Mouse (Mus musculus): Measurements from ENCODE around the gene Pex12. TPM values are rescaled to one million over a fixed set of nuclear protein-coding genes. Genes with fewer than 3 reads are reported as not detected.
A peak's percentile ranks its signal among the peaks of the same experiment; 100 is the strongest.

The Pex12 gene
- polyA plus RNA-seq, 2 experiments, result 3.1 to 4.2 TPM

GRCm38 (mm10) chr11:83279691-83280090 is 22.7 kb downstream of the Pex12 start:
- 64% methylated on average over 6 of the region's 6 CpGs for WGBS (ENCODE audit: insufficient replicate concordance)
- Histone ChIP-seq H3K4me2 (ENCODE audit: low read depth) (no peak overlapping the region), H3K4me3 (ENCODE audit: insufficient read depth in 1 of 2, low read depth in 2 of 2, low read length in 2 of 2) (no peak overlapping the region), H3K4me1 (replicated peaks; ENCODE audit: control insufficient read depth in 2 of 2, insufficient read depth in 2 of 2, low read length in 1 of 2) (peaks cover 4 to 6% of the 10 kb centered on the region in 2 experiments; a peak in 2 of 4 replicates), H3K27ac (no peak overlapping the region), H3K9me3 (ENCODE audit: control insufficient read depth, low read length) (no peaks in the 10 kb centered on the region), H3K9ac (replicated peaks) (no peak overlapping the region), H3K36me3 (replicated peaks; ENCODE audit: control insufficient read depth, insufficient read depth, low read depth) (peaks cover 65% of the 10 kb centered on the region), H3K27me3 (ENCODE audit: control insufficient read depth, insufficient read depth, low read length) (peaks cover 11% of the 10 kb centered on the region)
- DNase-seq (ENCODE audit: low read depth in 3 of 3, low spot score in 3 of 3), result no peak
- no peak for ATAC-seq (ENCODE audit: insufficient read depth)
- TF ChIP-seq CTCF (IDR thresholded peaks at IDR 0.05; ENCODE audit: low read depth) (no peak), EP300 (IDR thresholded peaks at IDR 0.05; ENCODE audit: low read depth) (no peak)

DNA sequence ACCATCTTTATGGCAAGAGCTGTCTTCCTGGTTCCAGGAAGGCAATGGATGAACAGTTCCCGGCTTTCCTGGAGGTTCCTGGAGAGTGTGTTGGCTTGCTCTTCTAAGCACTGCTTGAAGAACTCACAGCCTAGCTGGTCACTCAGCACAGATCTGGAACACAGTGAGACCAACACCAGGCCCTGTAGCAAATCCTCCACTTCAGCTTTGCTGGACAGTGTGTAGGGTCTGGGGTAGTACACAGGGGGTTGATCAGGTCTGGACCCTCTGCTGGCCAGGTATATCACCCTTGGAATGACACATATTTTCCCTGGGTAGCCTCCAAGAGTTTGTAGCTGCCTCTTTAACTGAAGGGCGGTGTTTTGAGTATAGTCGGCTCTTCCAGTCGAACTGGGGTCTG is 23.4 kb downstream of the Pex12 start:
- peaks cover 59% of the 10 kb centered on the region for H3K36me3 ChIP-seq (replicated peaks; ENCODE audit: control insufficient read depth, insufficient read depth, low read depth)
- no peak overlapping the region for H3K4me3 ChIP-seq (ENCODE audit: insufficient read depth in 1 of 2, low read depth in 2 of 2, low read length in 2 of 2)
- H3K27me3 ChIP-seq (ENCODE audit: control insufficient read depth, insufficient read depth, low read length), result peaks cover 11% of the 10 kb centered on the region
- no peak for TF ChIP-seq CTCF (IDR thresholded peaks at IDR 0.05; ENCODE audit: low read depth)
- no peak for TF ChIP-seq EP300 (IDR thresholded peaks at IDR 0.05; ENCODE audit: low read depth)
- no peak overlapping the region for H3K9ac ChIP-seq (replicated peaks)
- peaks cover 3 to 4% of the 10 kb centered on the region in 2 experiments; a peak in 1 of 4 replicates for H3K4me1 ChIP-seq (replicated peaks; ENCODE audit: control insufficient read depth in 2 of 2, insufficient read depth in 2 of 2, low read length in 1 of 2)
- H3K27ac ChIP-seq, result no peak overlapping the region
- H3K4me2 ChIP-seq (ENCODE audit: low read depth), result no peak overlapping the region
- 74% methylated on average over 4 of the region's 4 CpGs for WGBS (ENCODE audit: insufficient replicate concordance)
- H3K9me3 ChIP-seq (ENCODE audit: control insufficient read depth, low read length), result no peaks in the 10 kb centered on the region
- no peak for DNase-seq (ENCODE audit: low read depth in 3 of 3, low spot score in 3 of 3)
- ATAC-seq (ENCODE audit: insufficient read depth), result no peak

- no peak overlapping the region for H3K27ac ChIP-seq
- H3K27me3 ChIP-seq (ENCODE audit: control insufficient read depth, insufficient read depth, low read length), result peaks cover 7% of the 10 kb centered on the region
- H3K4me3 ChIP-seq (ENCODE audit: insufficient read depth in 1 of 2, low read depth in 2 of 2, low read length in 2 of 2), result no peak overlapping the region
- ATAC-seq (ENCODE audit: insufficient read depth) (no peak), DNase-seq (ENCODE audit: low read depth in 3 of 3, low spot score in 3 of 3) (no peak)
- H3K9me3 ChIP-seq (ENCODE audit: control insufficient read depth, low read length), result no peaks in the 10 kb centered on the region
- TF ChIP-seq CTCF (IDR thresholded peaks at IDR 0.05; ENCODE audit: low read depth) (no peak), EP300 (IDR thresholded peaks at IDR 0.05; ENCODE audit: low read depth) (no peak)
- H3K4me1 ChIP-seq (replicated peaks; ENCODE audit: control insufficient read depth in 2 of 2, insufficient read depth in 2 of 2, low read length in 1 of 2), result peaks cover 2 to 5% of the 10 kb centered on the region in 2 experiments; a peak in 3 of 4 replicates
- peaks cover 32% of the 10 kb centered on the region for H3K36me3 ChIP-seq (replicated peaks; ENCODE audit: control insufficient read depth, insufficient read depth, low read depth)
- 62% methylated on average over 7 of the region's 7 CpGs for WGBS (ENCODE audit: insufficient replicate concordance)
- no peak overlapping the region for H3K4me2 ChIP-seq (ENCODE audit: low read depth)
- no peak overlapping the region for H3K9ac ChIP-seq (replicated peaks)
These were observed 26.1 kb downstream of the Pex12 start for GRCm38 (mm10) chr11:83276251-83276650.

GRCm38 (mm10) chr11:83271951-83272843 is 30.2 kb downstream of the Pex12 start:
- 8% methylated on average over 2 of the region's 2 CpGs for WGBS (ENCODE audit: insufficient replicate concordance)
- Histone ChIP-seq H3K9me3 (ENCODE audit: control insufficient read depth, low read length) (no peaks in the 10 kb centered on the region), H3K27ac (peak overlapping the region; percentile 84), H3K4me1 (replicated peaks; ENCODE audit: control insufficient read depth in 2 of 2, insufficient read depth in 2 of 2, low read length in 1 of 2) (peaks cover 2 to 14% of the 10 kb centered on the region in 2 experiments; a peak in 3 of 4 replicates), H3K9ac (replicated peaks) (peak overlapping the region; percentile 31; the same call in 1 of the 2 replicates), H3K36me3 (replicated peaks; ENCODE audit: control insufficient read depth, insufficient read depth, low read depth) (peaks cover 17% of the 10 kb centered on the region), H3K27me3 (ENCODE audit: control insufficient read depth, insufficient read depth, low read length) (peaks cover 7% of the 10 kb centered on the region), H3K4me2 (ENCODE audit: low read depth) (peak overlapping the region; percentile 34), H3K4me3 (ENCODE audit: insufficient read depth in 1 of 2, low read depth in 2 of 2, low read length in 2 of 2) (no peak overlapping the region)
- DNase-seq (ENCODE audit: low read depth in 3 of 3, low spot score in 3 of 3), result peak in 1 of 3 experiments; percentile 59
- TF ChIP-seq EP300 (IDR thresholded peaks at IDR 0.05; ENCODE audit: low read depth) (no peak), CTCF (IDR thresholded peaks at IDR 0.05; ENCODE audit: low read depth) (peak; percentile 58)
- ATAC-seq (ENCODE audit: insufficient read depth), result peak; percentile 13; the same call in 1 of the 2 replicates
